Mouse (Mus musculus) erythroblast, adult 5-6 weeks (primary cell): ENCODE data around the gene Zmynd19. TPM values are rescaled to one million over a fixed set of nuclear protein-coding genes. Genes with fewer than 3 reads are reported as not detected.

ENCODE experiments used
- ATAC-seq: replicated peaks from 2 replicates; pipeline ENCODE4 v1.8.0; 2016; ENCODE audit warnings: moderate number of reproducible peaks, mild to moderate bottlenecking, moderate TSS enrichment, inconsistent platforms; ENCODE audit not compliant: poor library complexity, low FRiP score, severe bottlenecking
- total RNA-seq, 2 experiments: library from RNA; stranded (forward) in 1 of 2; stranded (reverse) in 1 of 2; fragments of 150-400 nt in 1 of 2; fragments of 200-764, 138-1000 nt in 1 of 2; gene quantifications; 2 replicates each; pipeline versions ENCODE4 v1.2.3 to v1.2.4; 2015 to 2017; ENCODE audit warnings: low replicate concordance in 2 of 2

The Zmynd19 gene
- total RNA-seq (2015; ENCODE audit: low replicate concordance), result 1.3 and 2.9 TPM in 2 replicates
- total RNA-seq (2017; ENCODE audit: low replicate concordance), result 9.6 and 15.9 TPM in 2 replicates

DNA sequence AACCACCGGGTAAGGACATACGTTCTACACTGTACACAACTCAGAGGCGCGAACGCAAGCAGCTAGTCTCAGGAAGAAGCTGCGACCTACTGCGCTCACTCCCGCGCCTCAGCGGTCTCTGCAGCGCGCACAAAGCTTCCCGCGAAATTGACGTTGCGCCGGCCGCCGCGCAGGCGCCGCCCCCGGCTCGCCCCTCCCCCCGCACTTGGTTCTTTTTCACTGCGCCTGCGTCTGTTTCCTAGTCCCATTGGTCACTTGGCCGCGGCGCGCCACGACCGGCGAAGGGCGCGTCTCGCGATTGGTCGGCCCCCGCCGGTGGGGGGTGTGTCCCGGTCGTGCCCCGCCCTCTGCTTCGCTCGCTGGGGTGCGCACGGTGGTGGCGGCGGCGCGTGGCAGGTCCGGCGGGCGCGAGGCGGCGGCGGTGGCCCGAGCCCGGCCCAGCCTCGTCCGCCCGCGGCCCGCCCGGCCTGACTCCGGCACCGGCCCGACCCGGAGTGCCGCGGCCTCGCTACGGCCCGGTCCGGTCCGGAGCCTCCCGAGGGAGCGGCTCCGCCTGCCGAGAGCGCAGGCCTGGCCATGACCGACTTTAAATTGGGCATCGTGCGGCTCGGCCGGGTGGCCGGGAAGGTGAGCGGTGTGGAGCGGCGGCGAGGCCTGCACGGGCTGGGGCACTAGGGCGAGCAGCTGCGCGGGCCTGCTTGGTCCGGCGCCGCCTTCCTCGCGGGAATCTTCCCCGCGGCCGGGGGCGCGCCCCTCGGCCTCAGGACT, at the start of gene Zmynd19:
TSS of gene Zmynd19 (plus strand) at position 372 of the 768 bp plus-strand sequence.
- ATAC-seq, result peak; percentile 96

- no peak for ATAC-seq
These were observed 48.5 kb upstream of the Zmynd19 start for GRCm38 (mm10) chr2:24901055-24901454.

GRCm38 (mm10) chr2:24902999-24903398, 46.6 kb upstream of the Zmynd19 start:
- ATAC-seq, result no peak

DNA sequence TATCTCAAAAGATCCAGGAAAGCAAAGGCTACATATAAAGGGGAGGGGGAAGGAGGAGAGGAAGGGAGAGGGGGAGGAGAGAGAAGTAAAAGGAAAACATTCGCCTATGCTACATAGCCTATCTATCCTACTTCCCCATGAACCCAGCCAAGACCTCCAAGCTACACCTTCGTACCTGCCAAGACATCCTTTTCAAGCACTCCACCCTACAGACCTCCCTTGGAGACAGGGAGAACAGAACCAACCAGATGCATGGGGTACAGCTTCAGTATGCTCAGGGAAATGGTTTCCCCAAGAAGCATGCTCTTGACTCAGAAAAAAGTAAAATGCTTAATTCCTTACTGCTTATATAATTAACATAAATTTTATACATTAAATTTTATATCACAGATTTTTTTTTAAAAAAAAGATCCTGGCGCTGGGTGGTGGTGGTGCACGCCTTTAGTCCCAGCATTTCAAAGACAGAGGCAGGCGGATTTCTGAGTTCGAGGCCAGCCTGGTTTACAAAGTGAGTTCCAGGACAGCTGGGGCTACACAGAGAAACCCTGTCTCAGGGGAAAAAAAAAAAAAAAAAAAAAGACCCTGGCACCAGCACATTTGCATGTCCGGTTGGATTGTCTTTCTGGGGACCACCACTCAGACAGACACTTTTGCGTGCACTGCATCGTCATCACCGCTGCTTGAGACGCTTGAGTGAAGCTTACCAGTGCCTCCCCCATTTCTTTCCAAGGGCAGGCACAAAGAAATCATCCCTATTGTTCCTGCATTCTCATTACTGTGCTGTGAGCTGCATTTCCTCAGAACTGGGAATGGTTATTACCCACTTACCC, 44.6 kb upstream of the Zmynd19 start:
- no peak for ATAC-seq

DNA sequence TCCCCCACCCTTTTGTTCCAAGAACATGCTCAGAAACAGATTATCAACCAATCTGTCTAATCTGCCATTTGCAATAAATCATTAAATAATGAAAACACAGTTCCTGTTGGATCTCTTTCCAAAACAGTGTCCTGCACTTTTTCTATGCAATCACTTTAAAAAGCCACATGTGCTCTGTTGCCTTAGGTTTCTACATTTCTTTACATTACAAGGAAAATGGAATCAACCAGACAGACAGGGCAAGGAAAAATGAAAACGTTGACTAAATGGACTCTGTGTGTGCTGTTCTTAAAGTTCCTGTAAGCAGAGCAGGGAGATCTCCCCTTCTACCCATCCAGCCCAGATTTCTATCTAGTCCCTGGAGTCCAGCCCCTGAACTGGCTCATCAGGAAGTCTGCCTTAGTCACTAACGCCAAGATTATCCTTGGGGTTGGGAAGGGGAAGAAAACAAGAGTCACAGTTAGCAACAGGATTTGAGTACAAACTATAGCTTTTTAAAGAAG, 43.9 kb upstream of the Zmynd19 start:
- ATAC-seq, result no peak

GRCm38 (mm10) chr2:24910481-24910880, 39.1 kb upstream of the Zmynd19 start:
- no peak for ATAC-seq

- no peak for ATAC-seq
These were observed 37.4 kb upstream of the Zmynd19 start for GRCm38 (mm10) chr2:24912189-24912588.

GRCm38 (mm10) chr2:24912589-24912988, 37.0 kb upstream of the Zmynd19 start:
- ATAC-seq, result no peak

- no peak for ATAC-seq
These were observed 34.8 kb upstream of the Zmynd19 start for GRCm38 (mm10) chr2:24914762-24915161.

DNA sequence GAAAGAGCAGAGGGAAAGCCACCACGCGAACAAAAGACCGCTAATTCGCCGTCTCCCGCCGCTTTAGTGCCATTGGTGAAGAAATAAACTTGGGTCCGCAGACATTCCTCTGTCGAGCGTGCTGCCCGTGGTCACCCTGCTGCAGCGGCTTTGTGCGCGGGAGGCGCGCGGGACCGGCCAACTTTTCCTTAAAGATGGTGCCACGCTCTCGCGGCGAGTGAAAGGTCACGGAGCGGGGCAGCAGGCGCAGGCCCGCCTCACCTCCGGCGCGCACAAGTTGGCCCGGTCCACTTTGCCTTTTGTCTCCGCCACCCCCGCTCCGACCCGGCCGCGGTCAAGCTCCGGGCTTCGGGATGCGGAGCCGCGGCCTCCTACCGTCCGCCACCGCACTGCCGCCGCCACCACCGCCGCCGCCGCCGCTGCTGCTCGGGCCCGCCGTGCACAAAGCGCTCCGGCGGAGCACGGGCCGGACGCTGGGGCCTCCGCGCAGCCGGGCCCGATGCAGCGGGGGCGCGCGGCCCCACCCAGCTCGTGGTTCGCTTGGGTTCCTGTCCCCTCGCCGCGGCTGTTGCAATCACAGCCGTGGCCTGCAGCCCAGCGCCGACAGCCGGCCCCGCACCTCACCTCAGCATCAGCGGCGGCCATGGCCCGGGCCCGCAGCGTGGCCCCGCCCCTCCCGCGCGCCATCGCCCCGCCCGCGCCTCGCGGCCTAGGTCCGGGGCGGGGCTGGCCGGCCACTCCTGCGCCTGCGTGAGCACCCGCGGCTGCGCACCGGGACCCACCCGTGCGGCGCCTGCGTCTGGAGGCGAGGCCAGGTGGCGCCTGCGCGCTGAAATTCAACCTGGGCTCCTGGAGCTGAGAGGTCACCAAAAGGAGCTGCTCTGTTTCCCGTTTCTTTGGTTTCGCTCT, 30.4 kb upstream of the Zmynd19 start, which contains the start of gene Ehmt1:
TSS of gene Ehmt1 (minus strand) at position 685 of the 909 bp plus-strand sequence.
- ATAC-seq, result peak; percentile 95

DNA sequence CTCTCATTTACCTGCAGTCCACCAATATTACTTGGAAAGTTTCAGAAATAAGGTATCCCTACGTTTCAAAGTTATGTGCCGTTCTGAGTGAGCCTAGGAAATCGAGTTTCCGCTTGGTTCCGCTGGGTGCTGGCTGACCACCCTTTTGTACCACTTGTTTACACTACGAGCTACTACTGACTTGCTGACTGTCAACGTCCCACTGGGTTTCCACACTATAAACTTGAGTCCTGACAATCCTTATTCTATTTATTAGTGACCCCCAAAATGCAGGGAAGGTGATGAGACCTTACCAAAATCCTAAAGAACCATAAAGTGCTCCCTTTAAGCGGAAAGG, 29.8 kb upstream of the Zmynd19 start:
- peak; percentile 61 for ATAC-seq

DNA sequence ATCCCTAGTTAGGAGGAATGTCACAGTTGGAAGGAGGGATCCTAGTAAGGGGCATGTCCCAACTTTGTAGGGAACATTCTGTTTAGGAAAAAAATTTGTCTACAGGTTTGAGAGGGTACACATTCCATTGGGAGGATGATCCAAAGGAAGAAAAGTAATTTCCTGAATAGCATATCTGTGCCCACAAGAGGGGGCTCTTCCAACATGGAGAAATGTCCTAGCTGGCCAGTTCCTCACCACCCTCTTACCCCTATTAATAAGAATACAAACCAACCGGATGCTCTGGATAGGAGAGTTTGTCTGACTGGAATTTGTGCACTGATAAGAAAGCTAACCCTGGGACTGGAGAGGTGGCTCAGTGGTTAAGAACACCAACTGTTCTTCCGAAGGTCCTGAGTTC, 26.0 kb upstream of the Zmynd19 start:
- ATAC-seq, result no peak

GRCm38 (mm10) chr2:24925284-24925683, 24.3 kb upstream of the Zmynd19 start:
- ATAC-seq, result no peak

DNA sequence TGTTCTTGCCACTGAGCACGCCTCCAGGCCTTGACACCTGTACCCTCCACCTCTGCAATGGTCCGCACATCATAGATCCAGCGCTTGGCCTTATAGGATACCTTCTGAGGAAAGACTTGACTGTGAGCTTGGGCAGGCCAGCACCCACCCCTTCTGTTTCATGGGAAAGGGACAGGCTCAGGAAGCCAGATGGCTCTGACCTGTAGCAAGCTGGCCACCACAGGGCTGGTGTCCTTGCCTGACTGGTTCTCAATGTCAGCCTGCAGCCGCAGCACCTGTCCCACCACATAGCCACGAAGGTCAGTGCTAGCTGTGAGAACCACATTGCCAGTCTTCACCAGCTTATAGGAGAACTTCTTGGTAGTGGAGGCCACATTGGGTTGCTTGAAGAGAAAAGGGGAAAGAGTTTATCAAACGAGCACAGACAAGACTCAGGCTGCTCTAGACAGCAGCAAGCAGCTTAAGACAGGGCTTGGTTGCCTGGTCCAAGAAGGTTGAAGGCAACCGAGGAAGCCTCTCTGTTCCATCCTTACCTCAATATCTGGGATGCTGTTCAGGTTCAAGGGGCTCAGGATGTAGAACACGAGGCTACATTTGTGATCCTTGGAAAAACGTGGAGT, 23.1 kb upstream of the Zmynd19 start:
- no peak for ATAC-seq

DNA sequence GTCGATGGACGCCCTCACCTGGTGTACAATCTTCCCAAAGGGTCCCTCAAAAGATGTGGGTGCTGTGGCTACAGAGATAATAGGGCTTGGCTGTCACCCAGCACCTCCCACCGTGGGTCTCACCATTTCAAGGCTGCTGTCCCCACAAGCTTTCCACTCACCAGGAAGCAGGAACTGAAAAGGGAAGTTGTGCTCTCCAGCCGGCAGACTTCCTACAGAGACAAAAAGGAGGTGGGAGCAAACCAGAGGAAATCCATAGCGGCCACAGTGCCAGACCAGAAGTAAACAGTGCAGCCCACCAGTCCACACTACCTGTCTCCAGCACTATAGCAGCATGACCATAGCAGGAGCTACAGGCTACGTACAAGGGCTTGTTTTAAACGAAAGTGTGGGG, 22.6 kb upstream of the Zmynd19 start:
- ATAC-seq, result no peak

DNA sequence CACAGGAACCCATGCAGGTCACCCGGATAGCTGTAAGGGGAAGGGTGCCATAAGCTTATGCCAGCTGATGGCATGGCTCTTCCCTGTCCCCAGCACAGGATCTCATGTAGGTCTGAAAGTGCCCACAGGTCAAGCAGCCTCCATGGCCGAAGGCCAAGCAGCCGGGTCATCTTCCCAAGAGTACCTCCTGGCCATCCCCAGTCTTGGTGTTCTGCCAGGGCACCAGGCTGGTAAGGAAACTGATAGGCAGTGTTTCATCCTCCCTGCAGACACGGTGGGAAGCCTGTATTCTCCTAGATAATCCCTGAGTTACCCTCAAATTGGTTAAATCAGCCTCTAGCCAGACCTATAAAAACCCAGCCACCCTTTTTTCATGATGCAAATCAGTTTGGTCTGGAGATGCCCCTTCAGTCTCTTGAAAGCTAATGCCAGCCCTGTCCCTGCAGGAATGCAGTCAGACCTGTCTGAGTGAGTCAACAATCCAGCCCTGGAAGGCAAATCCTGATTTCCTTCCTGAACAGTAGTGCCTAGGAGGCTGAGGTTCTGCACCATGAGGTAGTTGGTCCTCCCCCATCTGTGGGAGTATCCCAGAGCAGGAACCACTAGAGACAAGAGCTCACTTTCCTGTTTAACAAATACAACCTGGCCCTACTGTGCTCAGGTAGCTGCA, 21.6 kb upstream of the Zmynd19 start:
- ATAC-seq, result no peak

- ATAC-seq, result no peak
These were observed 20.5 kb upstream of the Zmynd19 start for GRCm38 (mm10) chr2:24929119-24929518.

DNA sequence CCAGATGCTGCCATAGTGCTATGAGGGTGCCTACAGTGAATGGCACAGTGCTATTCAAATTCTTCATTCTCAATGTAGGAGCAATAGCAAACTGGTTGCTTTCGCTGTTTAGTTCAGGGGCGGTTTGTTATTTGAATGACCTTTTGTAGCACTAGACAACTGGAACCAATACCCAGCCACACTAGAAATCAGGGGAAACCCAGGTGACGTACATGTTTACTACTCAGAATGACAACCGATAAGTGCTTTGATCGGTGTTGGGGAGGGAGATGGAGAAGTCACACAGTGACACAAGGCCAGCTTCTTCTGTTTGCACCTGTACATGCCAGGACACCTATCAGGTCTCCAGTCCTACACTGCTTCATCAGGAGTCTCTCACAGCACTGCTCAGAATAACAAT, 20.0 kb upstream of the Zmynd19 start:
- ATAC-seq, result no peak

- peak; percentile 50 for ATAC-seq
These were observed 15.1 kb upstream of the Zmynd19 start for GRCm38 (mm10) chr2:24934441-24934963.
